Mouse (Mus musculus) CH12.LX (cell line): ENCODE results near the gene Ppp1r37. TPM values are rescaled to one million over a fixed set of nuclear protein-coding genes. Genes with fewer than 3 reads are reported as not detected.

ENCODE experiments used
- DNase-seq: peaks from one replicate; pipeline ENCODE4 v3.0.0-alpha.2; 2013; ENCODE audit errors: extremely low read depth
- H3K27ac ChIP-seq: 2 replicates; pipeline ENCODE4 v1.5.1; 2012; ENCODE audit warnings: low read depth, mild to moderate bottlenecking, control low read depth, moderate library complexity; ENCODE audit not compliant: insufficient read depth
- H3K27me3 ChIP-seq: replicated peaks from 2 replicates; pipeline ENCODE3; 2012; ENCODE audit warnings: inconsistent platforms
- H3K36me3 ChIP-seq, 2 experiments: replicated peaks in 1 of 2; 2 replicates each; pipeline versions ENCODE3 to v1.6.1; 2012; ENCODE audit warnings: inconsistent platforms in 1 of 2, low read length in 1 of 2, mild to moderate bottlenecking in 1 of 2, mixed read lengths in 1 of 2, moderate library complexity in 1 of 2; ENCODE audit not compliant: control insufficient read depth in 1 of 2, insufficient read depth in 1 of 2
- H3K4me1 ChIP-seq, 2 experiments: 2 replicates each; pipeline ENCODE4 v1.6.1; 2012; ENCODE audit warnings: inconsistent platforms in 1 of 2, moderate library complexity in 1 of 2; ENCODE audit not compliant: insufficient read depth in 2 of 2, control insufficient read depth in 1 of 2
- H3K4me2 ChIP-seq: 2 replicates; pipeline ENCODE4 v1.6.1; 2012; ENCODE audit warnings: low read depth, mild to moderate bottlenecking, control low read depth; ENCODE audit not compliant: poor library complexity, insufficient read depth, severe bottlenecking
- H3K4me3 ChIP-seq, 3 experiments: fragments of 150-350 bp in 1 of 3; sonication (generic) in 1 of 3; replicated peaks in 1 of 3; 2 replicates each; pipeline versions ENCODE3 to v1.5.1; 2011 to 2012; ENCODE audit warnings: low read depth in 2 of 3, low read length in 2 of 3, mild to moderate bottlenecking in 2 of 3, moderate library complexity in 2 of 3, control low read depth in 1 of 3, improper control_type of control experiment in 1 of 3, inconsistent platforms in 1 of 3, mixed read lengths in 1 of 3; ENCODE audit not compliant: poor library complexity in 1 of 3
- H3K79me2 ChIP-seq: replicated peaks from 2 replicates; pipeline ENCODE4 v1.6.1; 2012; ENCODE audit warnings: mild to moderate bottlenecking, moderate library complexity; ENCODE audit not compliant: control insufficient read depth, poor library complexity, insufficient read depth, severe bottlenecking; ENCODE audit errors: extremely low read depth
- H3K9ac ChIP-seq: 2 replicates; pipeline ENCODE4 v1.6.1; 2012; ENCODE audit warnings: low read depth, mild to moderate bottlenecking, control low read depth, moderate library complexity; ENCODE audit not compliant: insufficient read depth
- H3K9me3 ChIP-seq: replicated peaks from 2 replicates; pipeline ENCODE3; 2012; ENCODE audit warnings: low read length, inconsistent platforms, mixed read lengths
- BHLHE40 ChIP-seq: IDR thresholded peaks from 2 replicates; pipeline ENCODE4 v1.6.1; 2011; ENCODE audit warnings: mild to moderate bottlenecking, low read depth, low read length, improper control_type of control experiment
- CHD1 ChIP-seq: IDR thresholded peaks from 2 replicates; pipeline ENCODE4 v1.6.1; 2012; ENCODE audit warnings: low read depth, low read length, improper control_type of control experiment, inconsistent platforms
- CHD2 ChIP-seq: IDR thresholded peaks from 2 replicates; pipeline ENCODE4 v1.6.1; 2011; ENCODE audit warnings: low read length, improper control_type of control experiment
- CTCF ChIP-seq, 2 experiments: IDR thresholded peaks in 1 of 2; conservative IDR thresholded peaks in 1 of 2; 2 replicates each; pipeline ENCODE4 v1.5.1; 2011 to 2012; ENCODE audit warnings: low read depth in 2 of 2, low read length in 2 of 2, improper control_type of control experiment in 1 of 2, inconsistent platforms in 1 of 2, mild to moderate bottlenecking in 1 of 2, moderate library complexity in 1 of 2
- E2F4 ChIP-seq: IDR thresholded peaks from 2 replicates; pipeline ENCODE4 v1.6.1; 2011; ENCODE audit warnings: low read depth, low read length, improper control_type of control experiment; ENCODE audit not compliant: insufficient replicate concordance
- ELF1 ChIP-seq: IDR thresholded peaks from 2 replicates; pipeline ENCODE4 v1.6.1; 2014; ENCODE audit warnings: low read depth, mild to moderate bottlenecking, inconsistent platforms, low read length, improper control_type of control experiment
- EP300 ChIP-seq: IDR thresholded peaks from 2 replicates; pipeline ENCODE4 v1.6.1; 2011; ENCODE audit warnings: low read length, improper control_type of control experiment
- ETS1 ChIP-seq: conservative IDR thresholded peaks from 2 replicates; pipeline ENCODE4 v1.6.1; 2012; ENCODE audit warnings: low read depth, mild to moderate bottlenecking, inconsistent platforms, low read length, improper control_type of control experiment, moderate library complexity
- GABPA ChIP-seq: IDR thresholded peaks from 2 replicates; pipeline ENCODE4 v1.6.1; 2012; ENCODE audit warnings: low read depth, low read length, improper control_type of control experiment, inconsistent platforms; ENCODE audit not compliant: insufficient replicate concordance
- HCFC1 ChIP-seq: IDR thresholded peaks from 2 replicates; pipeline ENCODE4 v1.6.1; 2012; ENCODE audit warnings: low read depth, mild to moderate bottlenecking, inconsistent platforms, low read length, improper control_type of control experiment
- IRF4 ChIP-seq: IDR thresholded peaks from 2 replicates; pipeline ENCODE4 v1.6.1; 2014; ENCODE audit warnings: low read depth, mild to moderate bottlenecking, inconsistent platforms, low read length, improper control_type of control experiment
- JUN ChIP-seq: IDR thresholded peaks from 2 replicates; pipeline ENCODE4 v1.6.1; 2011; ENCODE audit warnings: low read depth, mild to moderate bottlenecking, low read length, improper control_type of control experiment, moderate library complexity; ENCODE audit not compliant: insufficient read depth
- JUND ChIP-seq: conservative IDR thresholded peaks from 2 replicates; pipeline ENCODE4 v1.6.1; 2011; ENCODE audit warnings: low read depth, low read length, improper control_type of control experiment
- KAT2A ChIP-seq: IDR thresholded peaks from 2 replicates; pipeline ENCODE4 v1.6.1; 2012; ENCODE audit warnings: low read length, improper control_type of control experiment, inconsistent platforms; ENCODE audit not compliant: insufficient replicate concordance
- MAFK ChIP-seq: IDR thresholded peaks from 2 replicates; pipeline ENCODE4 v1.6.1; 2011; ENCODE audit warnings: low read length, improper control_type of control experiment; ENCODE audit not compliant: insufficient replicate concordance
- MAX ChIP-seq: IDR thresholded peaks from 2 replicates; pipeline ENCODE4 v1.6.1; 2011; ENCODE audit warnings: low read length, improper control_type of control experiment
- MAZ ChIP-seq: IDR thresholded peaks from 2 replicates; pipeline ENCODE4 v1.6.1; 2012; ENCODE audit warnings: low read depth, mild to moderate bottlenecking, inconsistent platforms, low read length, improper control_type of control experiment, moderate library complexity
- MEF2A ChIP-seq: IDR thresholded peaks from 2 replicates; pipeline ENCODE4 v1.6.1; 2014; ENCODE audit warnings: low read depth, mild to moderate bottlenecking, inconsistent platforms, low read length, improper control_type of control experiment, borderline replicate concordance
- MXI1 ChIP-seq: IDR thresholded peaks from 2 replicates; pipeline ENCODE4 v1.6.1; 2011; ENCODE audit warnings: mild to moderate bottlenecking, low read depth, low read length, improper control_type of control experiment
- MYC ChIP-seq: IDR thresholded peaks from 2 replicates; pipeline ENCODE4 v1.6.1; 2011; ENCODE audit warnings: low read depth, mild to moderate bottlenecking, improper control_type of control experiment, low read length
- NELFE ChIP-seq: IDR thresholded peaks from 2 replicates; pipeline ENCODE4 v1.6.1; 2011; ENCODE audit warnings: low read depth, low read length, improper control_type of control experiment
- NRF1 ChIP-seq: IDR thresholded peaks from 2 replicates; pipeline ENCODE4 v1.6.1; 2014; ENCODE audit warnings: low read depth, mild to moderate bottlenecking, inconsistent platforms, low read length, improper control_type of control experiment, moderate library complexity
- PAX5 ChIP-seq: IDR thresholded peaks from 2 replicates; pipeline ENCODE4 v1.6.1; 2012; ENCODE audit warnings: low read length, inconsistent platforms, mixed read lengths
- POLR2A ChIP-seq: IDR thresholded peaks from 2 replicates; pipeline ENCODE4 v1.6.1; 2011; ENCODE audit warnings: low read depth, mild to moderate bottlenecking, improper control_type of control experiment, low read length
- POLR2AphosphoS2 ChIP-seq: IDR thresholded peaks from 2 replicates; pipeline ENCODE4 v1.6.1; 2011; ENCODE audit warnings: low read depth, low read length, improper control_type of control experiment
- RAD21 ChIP-seq: IDR thresholded peaks from 2 replicates; pipeline ENCODE4 v1.6.1; 2011; ENCODE audit warnings: low read depth, mild to moderate bottlenecking, low read length, improper control_type of control experiment, moderate library complexity
- RCOR1 ChIP-seq: conservative IDR thresholded peaks from 2 replicates; pipeline ENCODE4 v1.6.1; 2012; ENCODE audit warnings: low read depth, mild to moderate bottlenecking, inconsistent platforms, low read length, improper control_type of control experiment
- SIN3A ChIP-seq: IDR thresholded peaks from 2 replicates; pipeline ENCODE4 v1.6.1; 2012; ENCODE audit warnings: low read length, improper control_type of control experiment, inconsistent platforms
- SMC3 ChIP-seq: IDR thresholded peaks from 2 replicates; pipeline ENCODE4 v1.6.1; 2011; ENCODE audit warnings: low read depth, low read length, improper control_type of control experiment
- TBP ChIP-seq: conservative IDR thresholded peaks from 2 replicates; pipeline ENCODE4 v1.6.1; 2011; ENCODE audit warnings: low read depth, low read length, improper control_type of control experiment
- TCF12 ChIP-seq: IDR thresholded peaks from 2 replicates; pipeline ENCODE4 v1.6.1; 2014; ENCODE audit warnings: low read depth, mild to moderate bottlenecking, inconsistent platforms, low read length, improper control_type of control experiment
- UBTF ChIP-seq: IDR thresholded peaks from 2 replicates; pipeline ENCODE4 v1.6.1; 2012; ENCODE audit warnings: low read depth, mild to moderate bottlenecking, inconsistent platforms, low read length, improper control_type of control experiment, moderate library complexity
- USF1 ChIP-seq: IDR thresholded peaks from 2 replicates; pipeline ENCODE4 v1.6.1; 2014; ENCODE audit warnings: low read depth, mild to moderate bottlenecking, inconsistent platforms, low read length, improper control_type of control experiment
- USF2 ChIP-seq: conservative IDR thresholded peaks from 2 replicates; pipeline ENCODE4 v1.6.1; 2011; ENCODE audit warnings: low read depth, low read length, improper control_type of control experiment
- ZC3H11A ChIP-seq: IDR thresholded peaks from 2 replicates; pipeline ENCODE4 v1.6.1; 2012; ENCODE audit warnings: low read depth, mild to moderate bottlenecking, inconsistent platforms, low read length, improper control_type of control experiment
- ZKSCAN1 ChIP-seq: IDR thresholded peaks from 2 replicates; pipeline ENCODE4 v1.6.1; 2012; ENCODE audit warnings: low read depth, inconsistent platforms, low read length, improper control_type of control experiment, borderline replicate concordance
- ZMIZ1 ChIP-seq: IDR thresholded peaks from 2 replicates; pipeline ENCODE4 v1.6.1; 2012; ENCODE audit warnings: low read depth, mild to moderate bottlenecking, inconsistent platforms, low read length, improper control_type of control experiment
- ZNF384 ChIP-seq: IDR thresholded peaks from 2 replicates; pipeline ENCODE4 v1.6.1; 2012; ENCODE audit warnings: low read depth, low read length, improper control_type of control experiment, inconsistent platforms
- dilution Hi-C: fragments of 300-500 bp; cut with MboI; formaldehyde crosslinking; loops from 2 replicates; pipeline ENCODE4 v1.14.3; 2020; ENCODE audit warnings: low sequenced_read_pairs; ENCODE audit not compliant: extremely low pct_unique_long_range_greater_than_20kb, extremely low pct_ligation_motif_present
- in situ Hi-C: fragments of 300-500 bp; cut with MboI; formaldehyde crosslinking; loops from 3 replicates; pipeline ENCODE4 v1.14.3; 2019; ENCODE audit warnings: low sequenced_read_pairs, low pct_ligation_motif_present, low pct_unique_long_range_greater_than_20kb, mixed read lengths
- polyA plus RNA-seq: library from polyadenylated mRNA; unstranded; fragments of >175 nt; gene quantifications from 2 replicates; pipeline ENCODE4 v1.2.1, GENCODE M21; 2012; ENCODE audit warnings: low read depth; ENCODE audit not compliant: insufficient read length
- total RNA-seq, 2 experiments: library from RNA; depleted of rRNA; stranded (reverse); fragments of 300-350 nt in 1 of 2; fragments of >200 nt in 1 of 2; gene quantifications; 2 replicates each; pipeline ENCODE4 v1.2.3; 2012 to 2014

The Ppp1r37 gene
- total and polyA plus RNA-seq, 3 experiments = 7.3 to 15.7 (median 13.8) TPM

- dilution Hi-C loops (no loop called here), in situ Hi-C loops (loop anchor here (10.0 kb wide), 1 partner anchor 73 kb away; the partner anchor contains the start of genes Bloc1s3 and Trappc6a)
- peaks cover 31% of the 10 kb centered on the region for H3K79me2 ChIP-seq
- H3K36me3 ChIP-seq = peaks cover 29 to 37% of the 10 kb centered on the region in 2 experiments
- TF ChIP-seq USF1 (no peak), E2F4 (no peak), MEF2A (peak; percentile 99), KAT2A (no peak), IRF4 (peak; percentile 99), ZKSCAN1 (no peak), CHD2 (peak; percentile 94), SIN3A (peak; percentile 53), RAD21 (no peak), POLR2AphosphoS2 (peak; percentile 61; the same call in 1 of the 2 replicates), RCOR1 (peak; percentile 75; the same call in 1 of the 2 replicates), SMC3 (0 out of 2 replicates have a peak, but pooled peaks have one; percentile 1), ZC3H11A (no peak), NRF1 (0 out of 2 replicates have a peak, but pooled peaks have one; percentile 20), PAX5 (no peak), MAX (no peak), POLR2A (peak; percentile 52), USF2 (no peak), ELF1 (0 out of 2 replicates have a peak, but pooled peaks have one; percentile 43), EP300 (peak; percentile 90), CHD1 (peak; percentile 80; the same call in 1 of the 2 replicates), MAFK (0 out of 2 replicates have a peak, but pooled peaks have one; percentile 26), ZNF384 (no peak), NELFE (peak; percentile 33), JUN (no peak), UBTF (no peak), TCF12 (peak; percentile 99), MXI1 (peak; percentile 29), GABPA (no peak), CTCF (conservative IDR thresholded peaks at IDR 0.05 in 1 of 2, IDR thresholded peaks at IDR 0.05 in 1 of 2; ENCODE audit: low read depth in 2 of 2, low read length in 2 of 2) (no peak), TBP (no peak; the same call in 1 of the 2 replicates), ETS1 (peak; percentile 82), MAZ (peak; percentile 15), MYC (peak; percentile 40; the same call in 1 of the 2 replicates), JUND (no peak), BHLHE40 (peak; percentile 71; the same call in 1 of the 2 replicates), HCFC1 (peak; percentile 46; the same call in 1 of the 2 replicates), ZMIZ1 (peak; percentile 14; the same call in 1 of the 2 replicates)
- H3K27ac ChIP-seq = peak overlapping the region; percentile 95
- DNase-seq = peak; percentile 86
- no peaks in the 10 kb centered on the region for H3K9me3 ChIP-seq
- peak overlapping the region; percentile 88 for H3K9ac ChIP-seq
- H3K4me2 ChIP-seq = peak overlapping the region; percentile 58; the same call in 1 of the 2 replicates
- peaks cover 17 to 63% of the 10 kb centered on the region in 2 experiments for H3K4me1 ChIP-seq
- peak overlapping the region; percentile 61 to 82 (median 76) for H3K4me3 ChIP-seq
- no peaks in the 10 kb centered on the region for H3K27me3 ChIP-seq
These were observed 15.1 kb upstream of the Ppp1r37 start for GRCm38 (mm10) chr7:19577877-19578414.
